Mouse (Mus musculus): ENCODE measurements at regions not wholly inside any gene's neighbourhood (a gene's known extent, or its start where the extent isn't known, plus 50 kb on each side); places are given as distances from the start of the nearest gene placed in this dataset.

DNA sequence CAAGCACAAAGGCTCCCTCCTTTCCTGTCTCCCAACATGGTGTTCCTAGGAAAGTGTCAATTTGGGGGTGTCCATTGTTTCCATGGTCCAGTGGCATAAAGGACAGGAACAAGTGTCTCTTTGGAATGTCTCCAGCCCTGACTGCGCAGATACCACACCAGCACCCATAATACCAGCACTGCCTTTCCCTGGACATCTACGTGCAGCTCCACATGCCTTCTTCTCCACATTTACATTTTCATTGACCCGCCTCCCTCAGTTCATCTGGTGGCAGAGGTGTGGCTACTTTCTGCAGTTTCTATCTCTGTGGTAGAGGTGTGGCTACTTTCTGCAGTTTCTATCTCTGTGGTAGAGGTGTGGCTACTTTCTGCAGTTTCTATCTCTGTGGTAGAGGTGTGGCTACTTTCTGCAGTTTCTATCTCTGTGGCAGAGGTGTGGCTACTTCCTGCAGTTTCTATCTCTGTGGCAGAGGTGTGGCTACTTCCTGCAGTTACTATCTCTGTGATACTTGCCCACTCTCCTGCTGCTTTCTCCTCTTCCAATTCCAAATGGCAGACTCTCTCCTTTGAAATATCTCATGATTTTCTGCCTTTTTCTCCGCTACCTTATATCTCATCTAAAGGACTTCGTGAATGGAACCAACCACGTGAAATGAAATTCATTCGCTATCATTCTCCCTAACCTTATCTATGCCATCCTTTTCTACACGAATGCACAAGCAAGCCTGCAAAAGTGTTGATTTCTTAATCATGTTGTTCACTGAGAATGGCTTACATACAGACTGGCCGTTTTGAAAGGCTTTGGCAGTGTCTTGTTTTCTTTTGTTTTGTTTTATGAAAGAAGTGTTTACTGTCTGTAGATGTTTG lies 204.0 kb downstream of the Parm1 start:
- Histone ChIP-seq H3K27ac (no peak overlapping the region), H3K4me3 (no peak overlapping the region), H3K9ac (no peak overlapping the region), H3K4me2 (no peak overlapping the region), H3K36me3 (ENCODE audit: poor library complexity, severe bottlenecking) (no peaks in the 10 kb centered on the region), H3K4me1 (no peaks in the 10 kb centered on the region), H3K9me3 (replicated peaks) (no peaks in the 10 kb centered on the region), H3K27me3 (no peaks in the 10 kb centered on the region)
- no peak for ATAC-seq
- 86% methylated on average over 9 of the region's 9 CpGs for WGBS

DNA sequence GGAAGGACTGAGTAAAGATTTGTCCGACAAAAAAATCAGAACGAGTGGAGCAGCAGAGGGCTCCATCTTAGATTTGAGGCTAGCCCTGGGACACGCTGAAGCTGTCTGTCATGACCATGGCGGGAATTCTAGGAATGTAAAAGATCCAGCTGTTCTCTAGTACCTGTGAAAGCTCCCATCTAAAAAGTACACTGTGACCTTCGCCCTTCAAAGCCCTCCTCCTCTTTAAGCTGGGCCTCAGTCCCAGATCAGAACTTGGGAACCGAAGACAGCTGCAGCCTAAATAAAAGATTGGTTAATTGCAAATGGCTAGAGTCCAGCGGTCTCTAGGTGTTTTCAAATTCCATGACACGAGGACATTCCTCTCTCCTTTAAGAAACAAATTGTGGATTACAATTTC lies 195.6 kb downstream of the Parm1 start:
- Histone ChIP-seq H3K9me3 (replicated peaks) (no peaks in the 10 kb centered on the region), H3K27me3 (no peaks in the 10 kb centered on the region), H3K4me2 (no peak overlapping the region), H3K4me3 (no peak overlapping the region), H3K9ac (no peak overlapping the region), H3K27ac (no peak overlapping the region), H3K36me3 (ENCODE audit: poor library complexity, severe bottlenecking) (no peaks in the 10 kb centered on the region), H3K4me1 (peaks cover 3% of the 10 kb centered on the region; the same call in 1 of the 2 replicates)
- 31% methylated on average over 8 of the region's 8 CpGs for WGBS
- no peak for ATAC-seq

DNA sequence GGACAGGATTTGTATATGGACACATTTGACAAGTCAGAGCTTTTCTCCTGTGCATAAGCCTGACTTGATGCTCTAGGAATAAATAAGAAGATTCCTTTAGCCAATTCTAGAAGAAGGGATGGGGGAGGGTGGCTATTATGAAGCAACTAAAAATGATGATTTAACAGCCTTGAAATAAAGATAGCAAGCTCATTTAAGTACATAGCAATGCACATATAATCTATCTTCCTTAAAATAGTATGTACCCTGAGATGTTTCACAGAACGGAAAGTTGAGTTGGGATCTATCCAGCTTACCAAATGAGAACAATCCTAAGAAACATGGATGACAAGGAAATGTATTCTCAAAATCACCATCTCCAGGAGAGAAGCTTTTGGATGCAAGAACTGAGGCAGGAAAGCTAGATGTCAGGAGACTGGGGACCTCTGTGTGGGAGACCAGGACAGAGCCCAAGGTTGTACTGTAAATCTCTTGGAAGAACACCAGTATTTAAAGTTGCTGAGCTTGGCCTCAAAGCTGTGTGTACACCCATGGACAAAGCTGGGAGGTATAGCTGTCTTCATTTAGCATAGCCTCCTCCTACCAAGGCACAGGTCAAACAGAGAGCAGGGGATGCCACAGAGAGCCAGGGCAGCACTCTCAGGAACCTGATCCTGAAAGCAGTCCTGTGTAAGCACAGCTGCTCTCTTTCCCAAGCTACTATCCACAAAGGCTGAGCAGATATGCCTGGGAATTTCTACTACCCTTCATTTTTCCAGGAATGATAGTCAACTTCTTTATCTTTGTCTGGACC lies 192.3 kb downstream of the Parm1 start:
- 95% methylated on average over 1 of the region's 1 CpGs for WGBS
- no peak overlapping the region for H3K27ac ChIP-seq

DNA sequence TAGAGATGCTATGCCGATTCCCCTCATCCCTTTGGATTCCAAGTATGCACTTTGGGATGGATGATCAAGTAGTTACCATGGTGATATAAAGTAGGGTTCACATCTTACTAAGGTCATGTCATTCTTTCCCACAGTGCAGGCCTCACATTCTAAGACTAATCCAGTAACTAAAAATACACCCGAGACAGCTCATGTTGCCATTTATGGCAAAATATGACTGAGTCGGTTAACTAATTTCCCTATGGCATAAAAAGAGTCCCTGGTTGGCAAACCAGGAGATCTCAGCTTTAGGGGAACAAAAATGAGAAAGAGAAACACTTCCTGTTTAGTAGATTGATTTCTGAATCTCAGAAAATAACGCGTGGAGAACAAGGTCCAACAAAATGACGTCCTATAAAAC lies 190.7 kb downstream of the Parm1 start:
- Histone ChIP-seq H3K4me2 (no peak overlapping the region), H3K9me3 (replicated peaks) (no peaks in the 10 kb centered on the region; the same call in 1 of the 2 replicates), H3K4me3 (no peak overlapping the region), H3K27me3 (no peaks in the 10 kb centered on the region), H3K9ac (no peak overlapping the region), H3K36me3 (ENCODE audit: poor library complexity, severe bottlenecking) (no peaks in the 10 kb centered on the region), H3K4me1 (0 out of 2 replicates have a peak, but pooled peaks cover 3% of the 10 kb centered on the region), H3K27ac (no peak overlapping the region)
- ATAC-seq: no peak
- WGBS: 90% methylated on average over 6 of the region's 6 CpGs

More for the DNA sequence above, 192.3 kb downstream of the Parm1 start:
- ATAC-seq: no peak
- H3K4me3 ChIP-seq: no peak overlapping the region
- no peak overlapping the region for H3K4me2 ChIP-seq
- no peaks in the 10 kb centered on the region for H3K9me3 ChIP-seq (replicated peaks)
- peaks cover 3% of the 10 kb centered on the region; the same call in 1 of the 2 replicates for H3K4me1 ChIP-seq
- H3K36me3 ChIP-seq (ENCODE audit: poor library complexity, severe bottlenecking): no peaks in the 10 kb centered on the region
- H3K27me3 ChIP-seq: no peaks in the 10 kb centered on the region
- no peak overlapping the region for H3K9ac ChIP-seq

DNA sequence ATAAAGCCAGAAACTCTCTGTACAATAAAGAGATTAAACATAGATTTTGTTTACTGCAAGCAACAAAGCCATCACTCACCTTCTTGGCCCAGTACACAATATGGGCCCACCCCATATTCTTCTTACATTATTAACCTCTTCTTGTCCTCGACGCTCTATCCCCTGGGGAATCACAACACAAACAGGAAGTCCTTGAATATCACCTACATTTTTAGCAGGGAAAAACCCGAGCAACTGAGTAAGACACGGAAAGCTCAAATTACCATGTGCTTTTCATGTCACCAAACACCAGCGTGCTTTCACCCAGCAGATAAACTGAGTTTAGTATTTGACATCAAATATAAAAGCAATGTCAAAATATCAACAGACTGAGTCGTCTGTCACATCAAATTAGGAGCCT lies 179.7 kb downstream of the Parm1 start:
- 82% methylated on average over 6 of the region's 6 CpGs for WGBS
- Histone ChIP-seq H3K4me1 (no peaks in the 10 kb centered on the region), H3K9me3 (replicated peaks) (no peaks in the 10 kb centered on the region), H3K27me3 (no peaks in the 10 kb centered on the region), H3K36me3 (ENCODE audit: poor library complexity, severe bottlenecking) (no peaks in the 10 kb centered on the region), H3K9ac (no peak overlapping the region), H3K27ac (no peak overlapping the region), H3K4me3 (no peak overlapping the region), H3K4me2 (no peak overlapping the region)
- ATAC-seq: no peak

DNA sequence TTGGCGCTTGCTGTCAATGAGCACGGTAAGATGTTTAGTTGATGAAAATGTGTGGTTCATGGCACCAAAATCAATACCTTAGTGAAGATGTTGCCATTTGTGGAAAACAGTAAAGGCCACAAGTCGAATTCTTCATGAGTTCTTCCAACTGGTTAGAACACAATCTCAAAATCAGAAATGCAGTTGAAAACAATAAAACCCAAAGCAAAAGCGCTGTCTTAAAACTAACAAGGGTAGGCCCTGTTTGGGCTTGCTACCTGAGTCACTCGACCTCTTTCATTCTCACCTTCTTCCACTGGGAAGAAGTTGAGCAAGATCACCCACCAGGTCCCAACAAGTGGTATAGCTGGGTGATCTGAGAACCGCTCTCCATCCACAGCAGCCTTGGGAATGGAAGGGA lies 179.1 kb downstream of the Parm1 start:
- Histone ChIP-seq H3K9me3 (replicated peaks) (no peaks in the 10 kb centered on the region), H3K27ac (no peak overlapping the region), H3K27me3 (no peaks in the 10 kb centered on the region), H3K36me3 (ENCODE audit: poor library complexity, severe bottlenecking) (no peaks in the 10 kb centered on the region), H3K4me2 (no peak overlapping the region), H3K4me3 (no peak overlapping the region), H3K4me1 (no peaks in the 10 kb centered on the region), H3K9ac (no peak overlapping the region)
- 92% methylated on average over 6 of the region's 6 CpGs for WGBS
- ATAC-seq: no peak

DNA sequence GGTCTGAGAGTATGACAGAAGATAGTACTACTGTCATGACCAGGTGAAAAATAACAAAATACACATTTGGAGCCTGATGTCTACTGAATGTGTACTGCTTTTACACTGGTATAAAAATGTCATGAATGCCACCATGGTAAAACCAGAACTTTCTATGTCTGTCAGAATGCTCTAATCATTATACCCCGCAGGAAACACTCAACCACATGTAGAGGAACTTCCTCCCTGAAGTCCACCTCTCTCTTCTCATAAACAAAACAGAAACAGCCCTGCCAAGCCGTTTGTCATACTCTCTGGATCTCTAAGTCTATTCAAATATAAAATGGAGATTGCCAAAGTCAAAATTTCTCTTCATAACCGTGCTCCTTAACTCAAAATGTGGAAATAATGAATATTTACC lies 178.2 kb downstream of the Parm1 start:
- Histone ChIP-seq H3K9me3 (replicated peaks) (no peaks in the 10 kb centered on the region), H3K27me3 (no peaks in the 10 kb centered on the region), H3K36me3 (ENCODE audit: poor library complexity, severe bottlenecking) (no peaks in the 10 kb centered on the region), H3K27ac (no peak overlapping the region), H3K4me1 (no peaks in the 10 kb centered on the region), H3K4me2 (no peak overlapping the region), H3K4me3 (no peak overlapping the region), H3K9ac (no peak overlapping the region)
- 79% methylated on average over 3 of the region's 3 CpGs for whole genome bisulfite sequencing
- no peak for ATAC-seq

DNA sequence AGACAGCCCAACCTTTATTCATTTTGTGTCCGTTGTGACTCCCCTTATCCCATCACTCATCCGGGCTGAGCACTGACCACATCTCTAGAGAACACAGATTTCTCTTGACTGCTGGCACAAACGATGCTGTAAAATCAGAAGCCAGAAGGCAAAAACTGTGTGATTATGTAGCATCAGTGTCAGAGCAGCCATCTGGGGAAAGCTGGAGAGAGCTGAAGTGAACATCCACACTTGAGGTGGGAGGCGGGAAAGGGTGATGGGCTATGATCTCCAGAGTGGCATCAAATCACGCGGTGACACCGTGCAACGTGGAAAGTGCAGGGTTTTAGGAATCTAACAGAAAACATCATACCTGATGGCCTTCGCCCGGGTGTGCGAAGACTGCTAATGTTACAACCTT lies 175.9 kb downstream of the Parm1 start:
- H3K4me1 ChIP-seq: no peaks in the 10 kb centered on the region
- ATAC-seq: no peak
- no peaks in the 10 kb centered on the region for H3K36me3 ChIP-seq (ENCODE audit: poor library complexity, severe bottlenecking)
- 88% methylated on average over 11 of the region's 11 CpGs for WGBS
- H3K9ac ChIP-seq: no peak overlapping the region
- no peak overlapping the region for H3K4me3 ChIP-seq
- H3K27ac ChIP-seq: no peak overlapping the region
- H3K9me3 ChIP-seq (replicated peaks): no peaks in the 10 kb centered on the region
- H3K27me3 ChIP-seq: no peaks in the 10 kb centered on the region
- H3K4me2 ChIP-seq: no peak overlapping the region

DNA sequence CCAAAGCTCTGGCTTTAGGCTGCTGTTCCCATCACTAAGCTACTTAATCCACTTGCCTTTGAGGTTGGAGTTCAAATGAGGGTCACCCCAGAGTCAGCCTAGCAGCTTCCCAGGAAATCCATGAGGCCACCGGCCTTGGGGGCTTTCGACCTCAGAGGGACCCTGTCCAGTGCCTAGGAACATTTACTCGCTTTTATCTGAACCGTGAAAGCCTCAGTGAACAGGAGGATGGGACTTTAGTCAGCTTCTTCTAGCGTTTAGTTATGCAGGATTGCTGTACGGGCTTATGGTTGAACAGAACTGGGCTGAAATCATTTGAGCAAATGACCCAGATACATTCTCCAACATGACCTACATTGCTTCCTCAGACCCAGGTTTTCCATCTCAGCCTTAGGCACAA lies 174.9 kb downstream of the Parm1 start:
- H3K4me1 ChIP-seq: no peaks in the 10 kb centered on the region
- ATAC-seq: no peak
- 15% methylated on average over 6 of the region's 6 CpGs for WGBS
- no peaks in the 10 kb centered on the region for H3K36me3 ChIP-seq (ENCODE audit: poor library complexity, severe bottlenecking)
- no peak overlapping the region for H3K9ac ChIP-seq
- no peaks in the 10 kb centered on the region for H3K9me3 ChIP-seq (replicated peaks)
- H3K4me3 ChIP-seq: no peak overlapping the region
- no peaks in the 10 kb centered on the region for H3K27me3 ChIP-seq
- H3K27ac ChIP-seq: no peak overlapping the region
- H3K4me2 ChIP-seq: no peak overlapping the region

DNA sequence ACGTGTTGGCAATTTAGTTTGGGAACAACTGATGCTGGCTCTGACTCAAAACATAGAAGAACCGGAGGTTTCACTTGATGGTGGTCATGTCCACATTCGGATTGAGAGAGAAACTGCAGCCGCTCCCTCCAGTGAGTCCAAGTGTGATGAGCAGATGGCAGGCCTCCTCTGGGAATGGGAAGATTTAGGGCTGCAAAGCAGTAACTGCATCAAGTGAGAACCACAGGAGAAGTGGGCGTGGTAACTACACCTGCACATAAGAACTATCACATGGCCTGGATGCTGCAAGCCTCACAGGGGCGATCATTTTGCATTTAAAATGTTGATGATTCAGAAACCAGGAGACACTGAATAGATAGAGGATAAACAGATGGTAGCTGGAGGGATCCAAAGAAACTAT lies 161.3 kb downstream of the Parm1 start:
- no peak overlapping the region for H3K4me2 ChIP-seq
- no peak overlapping the region for H3K27ac ChIP-seq
- 83% methylated on average over 6 of the region's 6 CpGs for WGBS
- no peak overlapping the region for H3K4me3 ChIP-seq
- H3K9ac ChIP-seq: no peak overlapping the region
- ATAC-seq: no peak
- H3K27me3 ChIP-seq: no peaks in the 10 kb centered on the region
- no peaks in the 10 kb centered on the region for H3K4me1 ChIP-seq
- H3K9me3 ChIP-seq (replicated peaks): no peaks in the 10 kb centered on the region
- no peaks in the 10 kb centered on the region for H3K36me3 ChIP-seq (ENCODE audit: poor library complexity, severe bottlenecking)
